Mouse (Mus musculus) monocyte, adult 59 days (primary cell): ENCODE results near the gene Aldh3b2. TPM values are rescaled to one million over a fixed set of nuclear protein-coding genes. Genes with fewer than 3 reads are reported as not detected.

Experiments used
- total RNA-seq, 2 experiments: library from RNA; stranded (reverse); gene quantifications; one replicate each; pipeline ENCODE4 v1.2.4; 2023

Aldh3b2 gene
- total RNA-seq: 1 to 10 TPM; 4.2 to 6.3 TPM

GRCm38 (mm10) chr19:3972229-3972628, at the start of gene Aldh3b2:
Aldh3b2 (plus strand) TSS chr19:3972328.

GRCm38 (mm10) chr19:3929211-3929941, 42.8 kb upstream of the Aldh3b2 start, which contains the start of gene Aldh3b1:
Aldh3b1 (minus strand) TSS chr19:3929808.

GRCm38 (mm10) chr19:3935032-3935895, 36.9 kb upstream of the Aldh3b2 start, which contains the start of gene Unc93b1:
Unc93b1 (plus strand) TSS chr19:3935186.

GRCm38 (mm10) chr19:3958470-3958869, 13.7 kb upstream of the Aldh3b2 start, which contains the start of gene Aldh3b3:
Aldh3b3 (plus strand) TSS chr19:3958645.

GRCm38 (mm10) chr19:3986334-3986733, 14.2 kb downstream of the Aldh3b2 start, which contains the start of gene Acy3:
Acy3 (plus strand) TSS chr19:3986570.

GRCm38 (mm10) chr19:3992416-3992815, 20.3 kb downstream of the Aldh3b2 start, which contains the start of gene Tbx10:
Tbx10 (plus strand) TSS chr19:3992752.

GRCm38 (mm10) chr19:4000119-4000900, 28.2 kb downstream of the Aldh3b2 start, which contains the start of the genes Nudt8 and Gm49405:
Nudt8 (plus strand) TSS chr19:4000580.
Gm49405 (plus strand) TSS chr19:4000626.

GRCm38 (mm10) chr19:4003112-4003511, 31.0 kb downstream of the Aldh3b2 start, which contains the start of gene Doc2g:
Doc2g (plus strand) TSS chr19:4003313.

GRCm38 (mm10) chr19:4012432-4013022, 40.4 kb downstream of the Aldh3b2 start, which contains the start of gene Ndufv1:
Ndufv1 (minus strand) TSS chr19:4012806.

Other genes with a start within 250 kb of the Aldh3b2 start
- gene Kmt5b, start 204.9 kb upstream of the Aldh3b2 start, total RNA-seq: 10 to 100 TPM; 80.3 to 96.8 TPM
- 10 to 100 TPM; 72.2 to 84.5 TPM for gene Chka, start 120.6 kb upstream of the Aldh3b2 start, total RNA-seq
- gene Tcirg1, start 65.2 kb upstream of the Aldh3b2 start, total RNA-seq: 100 to 1,000 TPM; 482 to 489 TPM
- 10 to 100 TPM; 86.9 to 96.9 TPM for gene Ndufs8, start 59.6 kb upstream of the Aldh3b2 start, total RNA-seq
- 10 to 100 TPM; 87.1 to 88.5 TPM for gene Aldh3b1, start 42.5 kb upstream of the Aldh3b2 start, total RNA-seq
- gene Unc93b1, start 37.1 kb upstream of the Aldh3b2 start, total RNA-seq: 100 to 1,000 TPM; 733 to 761 TPM
- under 1 TPM; 0.33 to 0.52 TPM for gene Aldh3b3, start 13.7 kb upstream of the Aldh3b2 start, total RNA-seq
- not detected for gene Acy3, start 14.2 kb downstream of the Aldh3b2 start, total RNA-seq
- not detected for gene Tbx10, start 20.4 kb downstream of the Aldh3b2 start, total RNA-seq
- 10 to 100 TPM in 1 of 2 experiments, 1 to 10 TPM in 1; 8.0 to 14.1 TPM for gene Nudt8, start 28.3 kb downstream of the Aldh3b2 start, total RNA-seq
- gene Gm49405, start 28.3 kb downstream of the Aldh3b2 start, total RNA-seq: 1 to 10 TPM; 1.5 to 1.6 TPM
- 1 to 10 TPM; 2.5 to 4.8 TPM for gene Doc2g, start 31.0 kb downstream of the Aldh3b2 start, total RNA-seq
- 10 to 100 TPM; 58.0 to 65.5 TPM for gene Ndufv1, start 40.5 kb downstream of the Aldh3b2 start, total RNA-seq
- gene Gstp1, start 65.7 kb downstream of the Aldh3b2 start, total RNA-seq: 100 to 1,000 TPM; 150 to 173 TPM
- gene Gstp2, start 73.7 kb downstream of the Aldh3b2 start, total RNA-seq: 10 to 100 TPM; 15.3 to 58.8 TPM
- gene Gstp3, start 87.2 kb downstream of the Aldh3b2 start, total RNA-seq: 1 to 10 TPM; 6.8 to 7.6 TPM
- not detected for gene Cabp2, start 109.2 kb downstream of the Aldh3b2 start, total RNA-seq
- gene Cdk2ap2, start 124.9 kb downstream of the Aldh3b2 start, total RNA-seq: 100 to 1,000 TPM; 250 to 306 TPM
- 100 to 1,000 TPM; 399 to 422 TPM for gene Pitpnm1, start 127.7 kb downstream of the Aldh3b2 start, total RNA-seq
- gene Aip, start 153.5 kb downstream of the Aldh3b2 start, total RNA-seq: 100 to 1,000 TPM; 105 to 131 TPM
- gene Gpr152, start 167.5 kb downstream of the Aldh3b2 start, total RNA-seq: under 1 TPM; 0.31 to 0.43 TPM
- gene Cabp4, start 171.7 kb downstream of the Aldh3b2 start, total RNA-seq: 10 to 100 TPM in 1 of 2 experiments, 1 to 10 TPM in 1; 5.6 to 10.1 TPM
- gene Coro1b, start 176.3 kb downstream of the Aldh3b2 start, total RNA-seq: 100 to 1,000 TPM; 435 to 477 TPM
- gene Ptprcap, start 181.3 kb downstream of the Aldh3b2 start, total RNA-seq: 10 to 100 TPM; 13.1 to 17.2 TPM
- 10 to 100 TPM; 41.7 to 47.8 TPM for gene Rps6kb2, start 191.0 kb downstream of the Aldh3b2 start, total RNA-seq
- 1 to 10 TPM; 5.7 to 6.3 TPM for gene Carns1, start 203.2 kb downstream of the Aldh3b2 start, total RNA-seq
- 10 to 100 TPM; 29.8 to 31.7 TPM for gene Tbc1d10c, start 219.0 kb downstream of the Aldh3b2 start, total RNA-seq
- gene Ppp1ca, start 219.7 kb downstream of the Aldh3b2 start, total RNA-seq: 100 to 1,000 TPM; 360 to 389 TPM
- gene Rad9a, start 229.3 kb downstream of the Aldh3b2 start, total RNA-seq: 10 to 100 TPM; 32.7 to 35.4 TPM
- gene Clcf1, start 241.9 kb downstream of the Aldh3b2 start, total RNA-seq: 10 to 100 TPM; 29.0 to 34.8 TPM
- not detected for gene AC109138.7, start 242.0 kb downstream of the Aldh3b2 start, total RNA-seq